Mouse (Mus musculus) erythroblast, embryonic 14.5 days (primary cell): Measurements from ENCODE around the gene Plxna2.

ENCODE experiments used
- GATA1 ChIP-seq: IDR thresholded peaks from 2 replicates; pipeline ENCODE4 v1.6.1; 2012; ENCODE audit warnings: low read length, inconsistent platforms, mixed read lengths
- TAL1 ChIP-seq: IDR thresholded peaks from 3 replicates; pipeline ENCODE4 v1.6.1; 2012; ENCODE audit warnings: low read length, inconsistent platforms, mixed read lengths

DNA sequence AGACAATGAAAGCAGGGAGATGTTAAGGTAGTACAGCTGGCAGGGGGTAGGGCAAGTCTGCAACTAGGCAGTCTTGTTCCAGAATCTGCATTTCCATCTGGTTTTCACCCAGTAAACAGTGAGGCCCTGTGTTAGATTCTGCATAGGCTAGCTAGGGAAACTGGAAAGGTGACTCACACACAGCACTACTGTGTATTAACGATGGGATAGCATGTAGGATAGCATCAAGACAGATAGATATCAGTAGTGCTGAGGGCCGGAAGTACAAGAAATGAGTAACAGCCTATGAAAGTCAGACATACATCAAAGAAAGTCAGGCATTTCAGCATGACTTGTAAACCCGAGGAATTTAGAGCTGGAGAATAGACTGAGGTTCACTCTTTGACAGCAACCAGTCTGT lies 65.1 kb downstream of the Plxna2 start:
- TF ChIP-seq GATA1, result no peak
- TF ChIP-seq TAL1, result no peak
